Mouse (Mus musculus): ENCODE data around the gene Rnf149.

- TF ChIP-seq CTCF (IDR thresholded peaks at IDR 0.05; ENCODE audit: borderline replicate concordance, extremely low read depth, insufficient read depth, insufficient read length): no peak
- no peak for TF ChIP-seq POLR2A (IDR thresholded peaks at IDR 0.05; ENCODE audit: borderline replicate concordance, extremely low read depth, insufficient read depth, insufficient read length, poor library complexity, severe bottlenecking)
These were observed 8.2 kb upstream of the Rnf149 start for GRCm38 (mm10) chr1:39585416-39585815.
